In genomic region chr19:37831406-37831805, GRCm38 (mm10) we compare ENCODE assay signal across 16 mouse cellular contexts.
A peak's percentile ranks its signal among the peaks of the same experiment; 100 is the strongest.
DNase-seq lines count a peak whose midpoint lies in the region.
"Had no signal": no experiment of that assay in that cellular context is flagged by ENCODE, and none has a peak within 500 bp of the region (broad histone marks: within the 10 kb centered on the region; RNA-seq: fewer than 3 reads in every experiment).

No protein-coding gene starts in this region.

- DNase-seq in 3134 (ENCODE audit: extremely low read depth, insufficient read length, low spot score) = peak; percentile 66
- DNase-seq in NIH3T3 (ENCODE audit: low read depth) = peak; percentile 30
- DNase-seq in fibroblast of lung, adult 2 months (ENCODE audit: low read depth) = peak; percentile 50
- no peak for DNase-seq in left cerebral cortex, adult 9 months (ENCODE audit: low spot score in 2 of 2)
- no peak for DNase-seq in cerebellum, adult 18-20 months
- DNase-seq: adrenal gland, adult 8-10 months; adrenal gland, postnatal 14 days; adrenal gland, postnatal 36 days; B cell, adult 2 months; cerebellum, adult 11-12 months; cerebellum, adult 8-10 months; cerebellum, adult 9-11 months; cerebellum, postnatal 14 days; cerebellum, postnatal 36 days; embryo, embryonic 11 days; forebrain, postnatal 0 days had no signal

Comparison
In these comparisons a context has a peak if more than half of its experiments do, and no peak if none do; other contexts are left out.
1. DNase-seq: peak in 3134 (single experiment), NIH3T3 (single experiment) and fibroblast of lung, adult 2 months (single experiment); none in left cerebral cortex, adult 9 months (0 of 2) and cerebellum, adult 18-20 months (0 of 2).